Mouse (Mus musculus) liver, embryonic 15.5 days (tissue): ENCODE data around the gene Ddah2. TPM values are rescaled to one million over a fixed set of nuclear protein-coding genes. Genes with fewer than 3 reads are reported as not detected.
A peak's percentile ranks its signal among the peaks of the same experiment; 100 is the strongest.

Experiments
- ATAC-seq: fragments of 200-750 bp; cut with Nextera tagmentation; 2 replicates; pipeline ENCODE4 v1.8.0; 2017; ENCODE audit warnings: moderate number of reproducible peaks, mild to moderate bottlenecking, moderate library complexity; ENCODE audit not compliant: insufficient read depth
- H3K27ac ChIP-seq: fragments of 300-500 bp; sonication (generic); replicated peaks from 2 replicates; pipeline ENCODE4 v1.5.1; 2015; ENCODE audit warnings: mild to moderate bottlenecking, inconsistent platforms
- H3K27me3 ChIP-seq: fragments of 300-500 bp; sonication (generic); 2 replicates; pipeline ENCODE4 v1.6.1; 2015; ENCODE audit warnings: mild to moderate bottlenecking, inconsistent platforms
- H3K36me3 ChIP-seq: fragments of 300-500 bp; sonication (generic); replicated peaks from 2 replicates; pipeline ENCODE4 v1.6.1; 2015; ENCODE audit warnings: moderate library complexity, mild to moderate bottlenecking, inconsistent platforms
- H3K4me1 ChIP-seq: fragments of 300-500 bp; sonication (generic); replicated peaks from 2 replicates; pipeline ENCODE4 v1.6.1; 2015; ENCODE audit warnings: inconsistent platforms
- H3K4me2 ChIP-seq: fragments of 300-500 bp; sonication (generic); 2 replicates; pipeline ENCODE4 v1.6.1; 2015; ENCODE audit warnings: moderate library complexity, mild to moderate bottlenecking, inconsistent platforms
- H3K4me3 ChIP-seq: fragments of 300-500 bp; sonication (generic); replicated peaks from 2 replicates; pipeline ENCODE4 v1.5.1; 2015; ENCODE audit warnings: mild to moderate bottlenecking, inconsistent platforms
- H3K9ac ChIP-seq: fragments of 300-500 bp; sonication (generic); 2 replicates; pipeline ENCODE4 v1.6.1; 2015; ENCODE audit warnings: moderate library complexity, mild to moderate bottlenecking, inconsistent platforms
- H3K9me3 ChIP-seq: fragments of 300-500 bp; sonication (generic); replicated peaks from 2 replicates; pipeline ENCODE4 v1.6.1; 2016; ENCODE audit warnings: inconsistent platforms
- WGBS: fragments of 180-500 bp; shearing (Covaris S2); methylation state at CpG from one replicate; pipeline ENCODE4 v1.1.7; 2015; ENCODE audit warnings: mixed read lengths; ENCODE audit not compliant: insufficient replicate concordance; 5-methylcytosine and 5-hydroxymethylcytosine counted together
- polyA plus RNA-seq: library from polyadenylated mRNA; unstranded; fragments of >200 nt; fragmentation: Nextera tagmentation; extraction: Ambion mirVana; gene quantifications from 2 replicates; pipeline ENCODE4 v1.2.1, GENCODE M21; 2015

Gene Ddah2
- polyA plus RNA-seq, 1 experiment from 2014 or later = 18.6 TPM

- 76% methylated on average over 8 of the region's 8 CpGs for WGBS
- peaks cover 68% of the 10 kb centered on the region for H3K4me1 ChIP-seq
- no peak for ATAC-seq
- no peak overlapping the region for H3K4me2 ChIP-seq
- H3K36me3 ChIP-seq = peaks cover 19% of the 10 kb centered on the region
- no peak overlapping the region for H3K27ac ChIP-seq
- H3K9me3 ChIP-seq = no peaks in the 10 kb centered on the region
- H3K4me3 ChIP-seq = no peak overlapping the region
- no peaks in the 10 kb centered on the region for H3K27me3 ChIP-seq
- no peak overlapping the region for H3K9ac ChIP-seq
Measured at GRCm38 (mm10) chr17:35020551-35020950, 38.3 kb upstream of the Ddah2 start.

- no peak; the same call in 1 of the 2 replicates for ATAC-seq
- Histone ChIP-seq H3K4me2 (peak overlapping the region; percentile 54), H3K4me3 (peak overlapping the region; percentile 20), H3K4me1 (peaks cover 68% of the 10 kb centered on the region), H3K9ac (no peak overlapping the region), H3K27ac (peak overlapping the region; percentile 65; the same call in 1 of the 2 replicates), H3K27me3 (no peaks in the 10 kb centered on the region), H3K9me3 (no peaks in the 10 kb centered on the region), H3K36me3 (peaks cover 12% of the 10 kb centered on the region)
- 6% methylated on average over 17 of the region's 17 CpGs for WGBS
Measured at GRCm38 (mm10) chr17:35021163-35021808, 37.5 kb upstream of the Ddah2 start.

- peak overlapping the region; percentile 65 for H3K27ac ChIP-seq
- H3K4me2 ChIP-seq = peak overlapping the region; percentile 54
- ATAC-seq = peak; percentile 82
- H3K4me3 ChIP-seq = peak overlapping the region; percentile 20; the same call in 1 of the 2 replicates
- H3K36me3 ChIP-seq = peaks cover 5% of the 10 kb centered on the region; the same call in 1 of the 2 replicates
- peaks cover 61% of the 10 kb centered on the region for H3K4me1 ChIP-seq
- no peaks in the 10 kb centered on the region for H3K9me3 ChIP-seq
- no peaks in the 10 kb centered on the region for H3K27me3 ChIP-seq
- H3K9ac ChIP-seq = no peak overlapping the region
- WGBS = 10% methylated on average over 6 of the region's 6 CpGs
Measured at GRCm38 (mm10) chr17:35021842-35022477, 36.9 kb upstream of the Ddah2 start.

- Histone ChIP-seq H3K27me3 (no peaks in the 10 kb centered on the region), H3K9me3 (no peaks in the 10 kb centered on the region), H3K36me3 (no peaks in the 10 kb centered on the region), H3K27ac (peak overlapping the region; percentile 39; the same call in 1 of the 2 replicates), H3K4me1 (peaks cover 60% of the 10 kb centered on the region), H3K4me2 (no peak overlapping the region), H3K4me3 (no peak overlapping the region), H3K9ac (no peak overlapping the region)
- WGBS = 59% methylated on average over 8 of the region's 8 CpGs
- no peak for ATAC-seq
Measured at GRCm38 (mm10) chr17:35022541-35023060, 36.2 kb upstream of the Ddah2 start.

- whole genome bisulfite sequencing = 76% methylated on average over 5 of the region's 5 CpGs
- Histone ChIP-seq H3K27ac (no peak overlapping the region), H3K9me3 (no peaks in the 10 kb centered on the region), H3K4me2 (0 out of 2 replicates have a peak overlapping the region, but pooled peaks have one; percentile 13), H3K9ac (no peak overlapping the region), H3K4me1 (peaks cover 64% of the 10 kb centered on the region), H3K4me3 (no peak overlapping the region), H3K27me3 (no peaks in the 10 kb centered on the region), H3K36me3 (no peaks in the 10 kb centered on the region)
- no peak for ATAC-seq
Measured at GRCm38 (mm10) chr17:35023221-35023620, 35.6 kb upstream of the Ddah2 start.

- 0 out of 2 replicates have a peak overlapping the region, but pooled peaks have one; percentile 13 for H3K4me2 ChIP-seq
- 25% methylated on average over 4 of the region's 4 CpGs for WGBS
- no peak overlapping the region for H3K9ac ChIP-seq
- ATAC-seq = 0 out of 2 replicates have a peak, but pooled peaks have one; percentile 3
- peaks cover 64% of the 10 kb centered on the region for H3K4me1 ChIP-seq
- H3K27ac ChIP-seq = no peak overlapping the region
- no peak overlapping the region for H3K4me3 ChIP-seq
- no peaks in the 10 kb centered on the region for H3K36me3 ChIP-seq
- H3K9me3 ChIP-seq = no peaks in the 10 kb centered on the region
- H3K27me3 ChIP-seq = no peaks in the 10 kb centered on the region
Measured at GRCm38 (mm10) chr17:35023756-35024155, 35.1 kb upstream of the Ddah2 start.

- Histone ChIP-seq H3K4me2 (no peak overlapping the region), H3K4me3 (no peak overlapping the region), H3K27me3 (no peaks in the 10 kb centered on the region), H3K9me3 (no peaks in the 10 kb centered on the region), H3K4me1 (peaks cover 66% of the 10 kb centered on the region), H3K36me3 (no peaks in the 10 kb centered on the region), H3K9ac (peak overlapping the region; percentile 11; the same call in 1 of the 2 replicates), H3K27ac (no peak overlapping the region)
- WGBS = 45% methylated on average over 13 of the region's 13 CpGs
- no peak for ATAC-seq
Measured at GRCm38 (mm10) chr17:35024261-35024660, 34.6 kb upstream of the Ddah2 start.

GRCm38 (mm10) chr17:35024691-35025488 lies 33.9 kb upstream of the Ddah2 start:
- H3K9ac ChIP-seq = no peak overlapping the region
- no peak overlapping the region for H3K4me3 ChIP-seq
- no peak for ATAC-seq
- 39% methylated on average over 10 of the region's 10 CpGs for WGBS
- H3K27me3 ChIP-seq = no peaks in the 10 kb centered on the region
- no peak overlapping the region for H3K4me2 ChIP-seq
- no peaks in the 10 kb centered on the region for H3K9me3 ChIP-seq
- H3K36me3 ChIP-seq = no peaks in the 10 kb centered on the region
- H3K27ac ChIP-seq = no peak overlapping the region
- H3K4me1 ChIP-seq = peaks cover 72% of the 10 kb centered on the region

- Histone ChIP-seq H3K4me3 (no peak overlapping the region), H3K36me3 (no peaks in the 10 kb centered on the region), H3K4me2 (no peak overlapping the region), H3K4me1 (peaks cover 72% of the 10 kb centered on the region), H3K27ac (no peak overlapping the region), H3K27me3 (no peaks in the 10 kb centered on the region), H3K9ac (no peak overlapping the region), H3K9me3 (no peaks in the 10 kb centered on the region)
- ATAC-seq = no peak
- WGBS = 77% methylated on average over 5 of the region's 5 CpGs
Measured at GRCm38 (mm10) chr17:35026206-35026605, 32.6 kb upstream of the Ddah2 start.

GRCm38 (mm10) chr17:35027277-35028068 lies 31.4 kb upstream of the Ddah2 start, which contains the start of gene Sapcd1:
Gene Sapcd1, minus strand, starts transcription at chr17:35028016.
- no peaks in the 10 kb centered on the region for H3K9me3 ChIP-seq
- no peaks in the 10 kb centered on the region for H3K36me3 ChIP-seq
- H3K27ac ChIP-seq = no peak within 1 kb of the TSS
- no peak within 1 kb of the TSS for H3K4me2 ChIP-seq
- no peak within 1 kb of the TSS for H3K4me3 ChIP-seq
- WGBS = 52% methylated on average over 13 of the region's 13 CpGs
- no peaks in the 10 kb centered on the region for H3K27me3 ChIP-seq
- ATAC-seq = no peak
- H3K9ac ChIP-seq = no peak within 1 kb of the TSS
- H3K4me1 ChIP-seq = peaks cover 71% of the 10 kb centered on the region
